Mouse (Mus musculus) limb, embryonic 10.5 days (tissue): ENCODE results near the gene Mrgprb5. TPM values are rescaled to one million over a fixed set of nuclear protein-coding genes. Genes with fewer than 3 reads are reported as not detected.
"Not testable (repeated sequence)": the region's sequence is repeated elsewhere in the genome, so short reads cannot be mapped to it uniquely, and the experiment has no call there.

Source experiments
- DNase-seq: peaks from one replicate; pipeline ENCODE4 v3.0.0-alpha.2; 2017; ENCODE audit warnings: low spot score
- H3K27ac ChIP-seq: fragments of 300-500 bp; sonication (generic); 2 replicates; pipeline ENCODE4 v1.5.1; 2016; ENCODE audit warnings: mild to moderate bottlenecking
- H3K27me3 ChIP-seq: fragments of 300-500 bp; sonication (generic); 2 replicates; pipeline ENCODE4 v1.6.1; 2016; ENCODE audit warnings: low read depth, mild to moderate bottlenecking; ENCODE audit not compliant: poor library complexity, severe bottlenecking
- H3K36me3 ChIP-seq: fragments of 300-500 bp; sonication (generic); 2 replicates; pipeline ENCODE4 v1.6.1; 2016; ENCODE audit warnings: mild to moderate bottlenecking, moderate library complexity
- H3K4me1 ChIP-seq: fragments of 300-500 bp; sonication (generic); 2 replicates; pipeline ENCODE4 v1.6.1; 2016
- H3K4me3 ChIP-seq: fragments of 300-500 bp; sonication (generic); 2 replicates; pipeline ENCODE4 v1.5.1; 2016; ENCODE audit warnings: mild to moderate bottlenecking, moderate library complexity
- H3K9me3 ChIP-seq: fragments of 300-500 bp; sonication (generic); replicated peaks from 2 replicates; pipeline ENCODE4 v1.6.1; 2016; ENCODE audit warnings: mild to moderate bottlenecking
- WGBS: fragments of 180-500 bp; shearing (Covaris S2); methylation state at CpG from one replicate; pipeline ENCODE4 v1.1.7; 2016; 5-methylcytosine and 5-hydroxymethylcytosine counted together
- polyA plus RNA-seq: library from polyadenylated mRNA; unstranded; fragments of >200 nt; fragmentation: Nextera tagmentation; extraction: Ambion mirVana; gene quantifications from 2 replicates; pipeline ENCODE4 v1.2.1, GENCODE M21; 2016

The Mrgprb5 gene
- not detected in 2 replicates for polyA plus RNA-seq

GRCm38 (mm10) chr7:48168919-48169318, at the start of gene Mrgprb5:
Gene Mrgprb5, minus strand, starts transcription at chr7:48169019.
- 82% methylated on average over 2 of the region's 2 CpGs for WGBS
- Histone ChIP-seq H3K36me3 (no peaks in the 10 kb centered on the region), H3K9me3 (no peaks in the 10 kb centered on the region), H3K4me3 (no peak within 1 kb of the TSS), H3K27me3 (no peaks in the 10 kb centered on the region), H3K27ac (no peak within 1 kb of the TSS), H3K4me1 (no peaks in the 10 kb centered on the region)
- DNase-seq: no peak

DNA sequence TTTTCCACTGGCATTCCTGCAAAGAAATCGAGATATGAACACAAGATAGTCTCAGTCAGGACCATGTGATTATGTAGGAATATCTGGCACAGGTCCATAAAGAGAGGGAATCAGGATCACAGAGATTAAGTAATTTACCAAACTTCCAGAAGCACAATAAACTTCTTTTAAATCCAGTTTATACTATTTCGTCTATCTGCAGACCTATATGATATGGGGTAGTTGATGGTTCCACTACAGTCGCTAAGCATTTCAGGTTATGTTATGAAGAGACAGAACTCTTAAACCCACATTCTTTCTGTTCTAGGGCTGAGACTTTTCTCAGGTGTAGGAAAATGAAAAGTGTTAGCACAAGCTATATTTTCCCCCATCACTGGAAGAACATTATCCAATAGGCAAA, 30.4 kb upstream of the Mrgprb5 start, which contains the start of gene Mrgprb4:
Mrgprb4 (minus strand) TSS at position 101 of the 400 bp plus-strand sequence.
- no peaks in the 10 kb centered on the region for H3K27me3 ChIP-seq
- no peaks in the 10 kb centered on the region for H3K4me1 ChIP-seq
- H3K9me3 ChIP-seq: no peaks in the 10 kb centered on the region
- H3K4me3 ChIP-seq: no peak within 1 kb of the TSS
- WGBS: 90% methylated on average over 3 of the region's 3 CpGs
- H3K27ac ChIP-seq: no peak within 1 kb of the TSS
- DNase-seq: no peak
- H3K36me3 ChIP-seq: no peaks in the 10 kb centered on the region

- no peak for DNase-seq
- no peak overlapping the region for H3K27ac ChIP-seq
- no peaks in the 10 kb centered on the region for H3K36me3 ChIP-seq
- H3K4me1 ChIP-seq: no peaks in the 10 kb centered on the region
- H3K27me3 ChIP-seq: no peaks in the 10 kb centered on the region
- WGBS: 93% methylated on average over 2 of the region's 2 CpGs
- H3K9me3 ChIP-seq: no peaks in the 10 kb centered on the region
- no peak overlapping the region for H3K4me3 ChIP-seq
Observed at GRCm38 (mm10) chr7:48167471-48167870, 1.3 kb downstream of the Mrgprb5 start.

DNA sequence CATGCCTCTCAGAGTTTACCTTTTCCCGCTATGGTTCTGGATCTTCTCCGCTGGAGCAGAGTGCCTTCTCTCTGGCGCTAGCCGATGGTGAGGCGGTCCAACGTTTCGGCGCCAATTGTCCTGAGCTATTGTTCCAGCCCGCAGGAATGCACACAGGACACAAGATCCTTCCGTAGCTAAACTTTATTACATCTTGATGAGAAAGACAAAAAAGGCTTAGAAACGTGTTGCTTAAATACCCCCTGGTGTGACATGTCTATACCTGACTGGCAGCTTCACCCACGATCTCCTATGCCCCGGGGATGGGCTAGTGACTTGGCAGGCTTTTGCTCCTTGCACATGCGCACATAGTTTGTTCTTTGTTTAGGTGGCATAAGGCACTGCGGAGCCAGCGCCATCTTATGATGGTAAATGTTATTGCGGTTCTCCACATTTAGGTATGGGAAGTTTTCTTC, 30.5 kb downstream of the Mrgprb5 start:
- no peaks in the 10 kb centered on the region for H3K27me3 ChIP-seq
- 3% methylated on average over 17 of the region's 17 CpGs for WGBS
- peak overlapping the region; percentile 91 for H3K27ac ChIP-seq
- peak; percentile 72 for DNase-seq
- peaks cover 6% of the 10 kb centered on the region for H3K4me1 ChIP-seq
- H3K4me3 ChIP-seq: peak overlapping the region; percentile 65
- H3K36me3 ChIP-seq: 0 out of 2 replicates have a peak, but pooled peaks cover 2% of the 10 kb centered on the region
- peaks cover 5% of the 10 kb centered on the region; the same call in 1 of the 2 replicates for H3K9me3 ChIP-seq

DNA sequence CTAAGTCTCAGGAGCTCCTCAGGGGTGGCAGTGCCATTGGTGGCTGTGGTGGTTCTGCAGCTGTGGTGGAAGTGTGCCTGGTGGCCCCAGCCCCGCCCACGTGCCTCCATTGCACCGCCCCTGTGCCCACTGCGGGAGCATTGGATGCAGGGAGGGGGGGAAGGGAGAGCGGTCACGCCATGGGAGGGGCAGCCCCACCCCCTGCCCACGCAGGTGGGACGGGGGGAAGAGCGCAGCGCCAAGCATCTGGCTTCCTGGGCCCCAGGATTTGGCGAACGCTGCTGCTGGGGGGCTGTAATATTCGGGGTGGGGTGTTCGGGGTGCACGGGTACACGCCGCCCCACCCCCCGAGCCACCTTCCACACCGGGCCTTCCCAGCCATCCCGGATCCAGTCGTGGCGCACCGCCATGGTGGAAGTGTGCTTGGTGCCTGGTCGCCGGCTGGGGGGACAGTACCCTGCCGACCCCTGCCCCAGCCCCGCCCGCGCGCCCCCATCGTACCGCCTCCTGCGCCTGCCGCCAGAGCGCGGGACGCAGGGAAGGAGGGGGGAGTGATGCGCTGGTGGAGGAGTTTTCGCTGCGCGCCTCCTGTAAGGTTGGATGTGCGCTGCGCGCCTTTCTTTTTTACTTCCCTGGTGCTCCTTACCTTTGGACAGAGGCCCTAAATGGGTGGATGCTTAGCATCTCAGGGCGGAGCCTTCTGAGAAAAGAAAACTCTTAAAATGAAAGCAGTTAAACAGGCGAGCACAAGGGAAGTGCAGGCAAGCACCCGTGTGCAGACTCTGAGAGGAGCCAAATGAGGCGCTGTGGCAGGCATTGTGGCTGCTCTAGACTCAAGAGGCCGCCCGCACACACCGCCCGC, 31.4 kb downstream of the Mrgprb5 start:
- peaks cover 5% of the 10 kb centered on the region; the same call in 1 of the 2 replicates for H3K9me3 ChIP-seq
- WGBS: 2% methylated on average over 51 of the region's 52 CpGs
- H3K27ac ChIP-seq: peak overlapping the region; percentile 91
- H3K4me1 ChIP-seq: peaks cover 6% of the 10 kb centered on the region
- H3K36me3 ChIP-seq: 0 out of 2 replicates have a peak, but pooled peaks cover 2% of the 10 kb centered on the region
- H3K27me3 ChIP-seq: no peaks in the 10 kb centered on the region
- peak; percentile 84 for DNase-seq
- peak overlapping the region; percentile 65 for H3K4me3 ChIP-seq

DNA sequence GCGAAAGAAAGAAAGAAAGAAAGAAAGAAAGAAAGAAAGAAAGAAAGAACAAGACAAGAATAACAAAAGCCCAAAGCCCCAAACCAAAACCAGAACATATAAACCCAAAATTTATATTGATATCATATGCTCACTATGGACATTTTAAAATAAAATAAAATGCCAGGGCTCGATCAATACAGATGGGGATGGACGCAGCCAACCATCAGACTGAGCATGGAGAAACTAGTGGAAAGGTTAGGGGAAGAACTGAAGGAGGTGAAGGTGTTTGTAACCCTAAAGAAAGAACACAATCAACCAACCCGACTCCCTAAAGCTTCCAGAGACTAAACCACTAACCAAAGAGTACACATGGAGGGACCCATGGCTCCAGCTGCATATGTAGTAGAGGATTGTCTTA, 36.1 kb downstream of the Mrgprb5 start:
- H3K4me1 ChIP-seq: peaks cover 6% of the 10 kb centered on the region
- no peak for DNase-seq
- H3K27me3 ChIP-seq: no peaks in the 10 kb centered on the region
- H3K27ac ChIP-seq: no peak overlapping the region
- no peak overlapping the region for H3K4me3 ChIP-seq
- 65% methylated on average over 4 of the region's 4 CpGs for WGBS
- peaks cover 3% of the 10 kb centered on the region; the same call in 1 of the 2 replicates for H3K9me3 ChIP-seq
- H3K36me3 ChIP-seq: 0 out of 2 replicates have a peak, but pooled peaks cover 2% of the 10 kb centered on the region

DNA sequence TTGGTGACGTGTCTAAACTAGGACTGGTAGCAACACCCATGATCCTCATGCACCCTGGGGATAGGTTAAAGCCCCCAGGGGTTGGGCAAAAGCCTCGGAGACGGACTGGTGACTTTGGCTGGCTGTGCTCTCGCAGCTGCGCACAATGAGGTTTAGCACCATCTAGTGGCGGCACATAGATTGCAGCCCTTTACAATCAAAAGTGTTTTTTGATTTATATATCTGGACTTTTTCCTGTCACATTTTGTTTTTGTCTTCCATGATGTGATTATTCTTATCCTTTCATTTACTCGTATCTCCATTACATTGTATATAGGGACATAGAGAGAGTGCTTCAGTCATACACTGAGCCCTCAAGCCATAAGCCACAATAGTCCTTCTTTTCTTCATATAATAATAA, 36.6 kb downstream of the Mrgprb5 start:
- DNase-seq, H3K27ac ChIP-seq, H3K27me3 ChIP-seq, H3K36me3 ChIP-seq, H3K4me1 ChIP-seq, H3K9me3 ChIP-seq: not testable (repeated sequence)
- H3K4me3 ChIP-seq: peak overlapping the region; percentile 45
- WGBS: 2% methylated on average over 6 of the region's 7 CpGs

DNA sequence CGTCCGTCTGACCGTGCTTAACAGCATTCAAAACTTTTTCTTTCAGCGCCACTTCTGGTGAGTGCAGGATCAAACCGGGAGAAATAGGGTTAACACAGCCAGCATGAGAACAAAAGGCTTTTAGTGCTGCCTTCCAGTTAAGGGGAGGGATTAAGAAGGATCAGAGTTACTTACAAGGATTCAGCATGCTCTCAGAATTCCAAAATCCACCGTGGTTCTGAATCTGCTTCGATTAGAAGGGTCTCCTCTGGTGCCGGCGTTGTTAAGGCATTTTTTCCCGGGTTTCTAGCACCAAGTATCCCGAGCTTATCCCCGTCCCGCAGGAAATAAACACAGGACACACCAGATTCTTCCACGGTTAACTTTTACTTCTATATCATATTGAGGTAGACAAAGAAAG, 37.0 kb downstream of the Mrgprb5 start:
- H3K27me3 ChIP-seq, H3K9me3 ChIP-seq, H3K36me3 ChIP-seq, H3K4me1 ChIP-seq: not testable (repeated sequence)
- peak overlapping the region; percentile 45 for H3K4me3 ChIP-seq
- 2% methylated on average over 11 of the region's 14 CpGs for whole genome bisulfite sequencing
- peak overlapping the region; percentile 82 for H3K27ac ChIP-seq
- DNase-seq: peak; percentile 48

DNA sequence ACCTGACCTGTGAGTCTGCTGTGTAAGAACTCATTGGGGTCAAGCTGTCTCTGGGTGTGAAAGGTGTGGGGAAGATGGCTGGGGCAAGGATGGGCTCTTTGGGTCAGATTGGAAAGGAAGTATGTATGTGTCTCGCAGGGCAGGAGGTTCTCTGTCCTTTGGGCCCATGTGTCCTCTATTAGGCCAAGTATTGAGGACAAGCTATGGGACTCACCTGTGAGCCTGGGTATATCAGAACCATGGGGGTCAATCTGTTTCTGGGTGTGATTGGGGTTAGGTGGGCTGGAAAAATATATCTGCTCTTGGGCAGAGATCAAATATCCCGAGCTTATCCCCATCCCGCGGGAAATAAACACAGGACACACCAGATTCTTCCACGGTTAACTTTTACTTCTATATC, 45.0 kb downstream of the Mrgprb5 start:
- H3K9me3 ChIP-seq: no peaks in the 10 kb centered on the region
- H3K27ac ChIP-seq: no peak overlapping the region
- no peaks in the 10 kb centered on the region for H3K36me3 ChIP-seq
- no peak overlapping the region for H3K4me3 ChIP-seq
- DNase-seq: no peak
- no peaks in the 10 kb centered on the region for H3K4me1 ChIP-seq
- no peaks in the 10 kb centered on the region for H3K27me3 ChIP-seq
- 83% methylated on average over 5 of the region's 5 CpGs for WGBS

Other genes with a start within 250 kb of the Mrgprb5 start
- not detected in 2 replicates for gene Mrgpra4, start 186.9 kb downstream of the Mrgprb5 start, polyA plus RNA-seq
- gene Mrgprx1, start 141.4 kb downstream of the Mrgprb5 start, polyA plus RNA-seq: not detected in 2 replicates
- gene Mrgprb4, start 30.3 kb upstream of the Mrgprb5 start, polyA plus RNA-seq: not detected in 2 replicates
- gene Mrgprb8, start 219.5 kb upstream of the Mrgprb5 start, polyA plus RNA-seq: not detected in 2 replicates